Comparison of ENCODE assay signal across 8 mouse cellular contexts in the genomic region with DNA sequence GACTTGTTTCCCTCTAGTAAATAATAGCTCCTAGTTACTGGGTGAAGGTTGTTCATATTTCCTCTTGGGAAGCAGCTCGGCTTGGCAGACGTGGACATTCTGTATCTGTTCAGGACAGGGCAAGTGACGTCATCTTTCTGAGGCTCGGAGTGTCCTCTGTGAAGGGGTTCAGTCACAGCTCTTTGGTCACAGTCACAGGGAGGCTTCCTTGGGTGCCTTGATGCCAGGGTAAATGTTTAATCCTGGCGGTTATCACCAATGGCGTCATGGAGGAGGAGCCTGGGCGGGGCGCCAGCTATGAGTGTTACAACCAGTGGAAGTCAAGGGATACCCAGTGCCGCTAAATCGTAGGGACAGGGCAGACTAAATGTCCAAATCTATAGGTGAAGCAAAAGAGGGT. TPM values are rescaled to one million over a fixed set of nuclear protein-coding genes. Genes with fewer than 3 reads are reported as not detected.
DNase-seq lines count a peak whose midpoint lies in the region; ATAC-seq and TF ChIP-seq lines count a peak whose summit lies in the region.
"Had no signal": no experiment of that assay in that cellular context is flagged by ENCODE, and none has a peak within 500 bp of the region (broad histone marks: within the 10 kb centered on the region; RNA-seq: fewer than 3 reads in every experiment).

No protein-coding gene starts in this region.

- no peak overlapping the region for H3K4me2 ChIP-seq in liver, embryonic 11.5 days

- no peak for ATAC-seq in liver, embryonic 11.5 days (replicated peaks; ENCODE audit: low FRiP score)

- TF ChIP-seq POLR2A in lung, adult 2 months (IDR thresholded peaks at IDR 0.05; ENCODE audit: borderline replicate concordance, extremely low read depth, low read depth, low read length) = no peak

- intact Hi-C loops in heart, postnatal 36 days (cut with DNase I) = no loop called here

- 80% methylated on average over 10 of the region's 10 CpGs for WGBS in liver, embryonic 11.5 days
- WGBS in lung, adult 2 months = 57% methylated on average over 10 of the region's 10 CpGs

- DNase-seq in liver = peak; percentile 74
- no peak for DNase-seq in liver, embryonic 11.5 days (ENCODE audit: low spot score)
- peak; percentile 66 to 67 for DNase-seq in heart, postnatal 36 days
- peak; percentile 17 for DNase-seq in lung, adult 2 months
- no peak for DNase-seq in retina, embryonic 14.5 days (ENCODE audit: low spot score)
- DNase-seq in cerebellum, postnatal 4 days (ENCODE audit: low spot score in 2 of 2) = no peak
- no peak for DNase-seq in T-cell, adult 2 months (ENCODE audit: low spot score)
- DNase-seq: cerebellum, adult 9-11 months had no signal

- H3K4me3 ChIP-seq in liver, embryonic 11.5 days (ENCODE audit: low read depth, low read length) = no peak overlapping the region
- H3K4me3 ChIP-seq in lung, adult 2 months (replicated peaks; ENCODE audit: extremely low read depth, low read depth, low read length) = no peak overlapping the region

- no peak overlapping the region for H3K9ac ChIP-seq in liver, embryonic 11.5 days (ENCODE audit: low read depth, low read length)

- H3K9me3 ChIP-seq in liver, embryonic 11.5 days (ENCODE audit: control insufficient read depth, low read length) = no peaks in the 10 kb centered on the region

- no peak overlapping the region for H3K27ac ChIP-seq in liver, embryonic 11.5 days (ENCODE audit: low read depth, low read length)

- no peaks in the 10 kb centered on the region for H3K27me3 ChIP-seq in liver, embryonic 11.5 days (replicated peaks; ENCODE audit: control insufficient read depth, insufficient read depth, low read length)

- H3K4me1 ChIP-seq in liver, embryonic 11.5 days (replicated peaks; ENCODE audit: control insufficient read depth, insufficient read depth, low read length) = peaks cover 8% of the 10 kb centered on the region
- no peaks in the 10 kb centered on the region; the same call in 1 of the 2 replicates for H3K4me1 ChIP-seq in lung, adult 2 months (ENCODE audit: control insufficient read depth, insufficient read depth, low read length)

- no peak for TF ChIP-seq CTCF in lung, adult 2 months (IDR thresholded peaks at IDR 0.05; ENCODE audit: insufficient read depth, low read length)

- H3K36me3 ChIP-seq in liver, embryonic 11.5 days (ENCODE audit: control insufficient read depth, insufficient read depth, low read length) = no peaks in the 10 kb centered on the region

RNA-seq across cellular contexts. Expression of gene Med13l, which starts 56.3 kb away (rescaled TPM):
- 11.3 and 13.7 TPM in 2 replicates for polyA plus RNA-seq in liver, embryonic 11.5 days (2014; fragmentation: Nextera tagmentation; extraction: Ambion mirVana)
- total RNA-seq in heart, postnatal 36 days (2021) = 10 to 100 TPM; 29.7 to 32.2 TPM
- 20.3 and 21.4 TPM in 2 replicates for polyA plus RNA-seq in lung, adult 2 months (2012; rRNA removed)

Comparison
In these comparisons a context has a peak if more than half of its experiments do, and no peak if none do; other contexts are left out.
1. DNase-seq: peak in liver (single experiment), heart, postnatal 36 days (2 of 2) and lung, adult 2 months (single experiment); none in liver, embryonic 11.5 days (single experiment), retina, embryonic 14.5 days (single experiment), cerebellum, postnatal 4 days (0 of 2) and T-cell, adult 2 months (single experiment).